Mouse (Mus musculus) kidney, adult 8-10 months (tissue): ENCODE measurements at regions not wholly inside any gene's neighbourhood (a gene's known extent, or its start where the extent isn't known, plus 50 kb on each side); places are given as distances from the start of the nearest gene placed in this dataset.

Source experiments
- DNase-seq, 2 experiments: peaks; one replicate each; pipeline ENCODE4 v3.0.0; 2022

DNA sequence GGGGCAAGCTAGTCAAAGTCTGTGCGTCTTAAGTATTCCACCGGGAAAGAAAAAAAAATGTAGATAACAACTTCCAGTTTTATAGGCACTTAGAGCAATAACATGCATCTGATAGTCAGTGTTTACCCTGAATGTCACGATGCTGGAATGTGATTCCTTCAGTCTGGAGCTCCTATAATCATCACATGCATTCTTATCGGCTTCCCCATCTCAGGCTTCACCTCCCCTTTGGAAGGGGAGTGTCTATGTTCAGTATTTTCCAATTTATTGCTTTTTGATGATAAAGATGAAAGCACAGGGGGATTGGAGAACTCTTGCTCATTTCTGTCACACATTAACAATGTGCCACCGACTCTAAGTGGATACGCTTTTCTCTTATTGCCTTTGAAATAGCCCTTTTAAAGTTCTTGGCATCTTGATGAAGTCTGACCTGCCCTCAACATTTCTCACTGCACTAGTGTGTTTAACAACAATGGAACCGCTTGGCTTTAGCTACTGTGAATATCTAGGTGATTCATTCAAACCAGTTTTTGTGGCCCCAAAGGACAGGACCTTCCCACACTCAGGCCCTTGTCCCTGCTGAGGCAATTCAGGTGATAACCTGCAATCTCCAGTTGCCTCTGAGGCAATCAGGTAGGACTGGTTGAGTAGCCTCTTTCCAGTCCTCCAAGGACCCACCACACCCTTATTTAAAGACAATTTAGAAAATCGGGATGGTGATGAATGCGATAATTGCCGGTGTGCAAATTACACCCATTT, 101.5 kb upstream of the Btg1 start:
- DNase-seq, result no peak

DNA sequence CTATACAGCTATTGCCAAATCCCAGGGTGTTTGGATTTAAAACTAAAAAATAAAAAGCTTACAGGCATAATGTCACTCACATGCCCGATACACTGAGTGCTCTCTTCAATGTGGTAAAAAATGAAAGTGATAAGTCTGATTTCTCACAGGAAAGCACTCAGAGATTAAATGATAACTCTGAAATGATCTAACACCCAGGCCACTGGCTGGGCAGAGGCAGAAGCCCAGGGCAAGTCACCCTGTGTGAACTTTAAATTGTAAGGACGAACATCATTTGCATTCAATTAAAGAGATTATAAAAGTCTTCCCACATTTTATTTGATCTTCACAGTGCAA, 100.9 kb upstream of the Btg1 start:
- DNase-seq, result no peak

DNA sequence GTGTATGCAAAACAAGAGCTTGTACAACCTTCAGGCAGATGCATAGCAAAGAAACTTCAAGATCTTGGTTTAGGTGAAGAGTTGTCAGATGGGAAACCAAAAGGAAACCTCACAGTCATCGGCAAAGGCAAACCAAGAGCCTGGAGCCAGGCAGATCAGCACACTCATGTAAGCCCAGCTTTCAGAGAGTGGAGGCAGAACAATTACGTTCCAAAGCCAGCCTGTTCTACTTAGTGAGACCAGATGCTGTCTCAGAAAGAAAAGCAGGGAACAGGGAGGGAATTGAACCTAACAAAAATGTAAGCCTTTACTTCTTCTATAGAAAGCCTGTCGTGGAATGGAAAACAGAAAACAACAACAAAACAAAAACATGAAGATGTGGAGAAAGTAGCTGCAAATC, 97.4 kb upstream of the Btg1 start:
- no peak for DNase-seq

- DNase-seq, result no peak
These were observed 95.6 kb upstream of the Btg1 start for GRCm38 (mm10) chr10:96520995-96521760.

DNA sequence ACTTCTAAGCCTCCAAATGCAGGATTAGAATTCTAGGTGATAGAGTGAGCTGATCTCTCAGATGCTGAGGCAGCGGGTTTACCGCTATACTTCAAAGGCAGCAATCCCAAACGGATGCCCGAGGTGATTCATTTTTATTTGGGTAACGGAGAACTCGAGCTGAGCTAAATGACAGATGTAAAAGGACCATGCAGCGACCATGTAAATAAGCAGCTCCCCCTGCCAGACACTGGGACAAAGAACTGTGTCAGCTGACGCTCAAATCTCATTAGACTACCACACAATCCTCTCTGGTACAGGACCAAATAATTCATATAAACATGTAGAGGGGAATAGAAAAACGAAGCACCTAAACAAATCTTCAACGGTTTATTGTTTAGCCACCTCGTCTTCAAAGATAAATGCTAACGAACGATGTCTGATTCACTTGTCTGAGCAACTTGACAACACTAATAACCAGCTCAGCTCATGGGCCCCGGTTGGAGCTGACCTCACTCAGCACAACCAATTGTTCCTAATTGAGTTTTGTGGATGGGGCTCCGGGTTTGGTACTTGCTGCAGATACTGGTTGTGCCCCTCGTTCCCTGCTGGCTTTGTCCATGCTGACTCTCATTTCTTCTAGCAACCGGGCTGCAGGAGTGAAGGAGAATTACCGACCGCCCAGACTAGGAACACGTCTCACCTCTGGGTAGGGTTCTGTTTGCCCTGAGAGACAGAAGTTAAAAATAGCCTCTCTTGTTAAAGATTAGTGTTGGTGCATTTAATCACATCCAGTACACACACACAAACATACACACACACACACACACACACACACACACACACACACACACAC, 92.6 kb upstream of the Btg1 start:
- DNase-seq, result no peak

- DNase-seq, result no peak
These were observed 88.9 kb upstream of the Btg1 start for GRCm38 (mm10) chr10:96527864-96528263.

GRCm38 (mm10) chr10:96534547-96535124, 82.2 kb upstream of the Btg1 start:
- no peak for DNase-seq

DNA sequence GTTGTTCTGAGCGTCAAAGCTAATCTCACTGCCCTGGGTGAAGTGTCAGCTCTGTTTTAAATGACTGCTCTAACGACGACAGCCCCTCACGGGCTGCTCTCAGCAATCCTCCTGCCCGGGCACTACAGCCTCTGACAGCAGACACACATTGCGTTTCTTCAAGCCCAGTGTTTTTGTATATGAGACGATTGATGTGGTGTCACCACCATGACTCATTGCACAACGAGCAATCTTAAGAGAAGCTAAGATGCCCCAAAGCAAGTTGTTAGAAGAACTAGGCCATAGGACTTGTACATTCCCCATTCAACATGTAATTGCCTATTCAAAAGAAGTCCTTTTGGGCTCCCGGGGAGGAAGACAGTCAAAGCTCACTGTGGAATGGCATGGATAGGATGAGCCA, 81.3 kb upstream of the Btg1 start:
- no peak for DNase-seq

GRCm38 (mm10) chr10:96540828-96541227, 76.0 kb upstream of the Btg1 start:
- DNase-seq, result no peak

DNA sequence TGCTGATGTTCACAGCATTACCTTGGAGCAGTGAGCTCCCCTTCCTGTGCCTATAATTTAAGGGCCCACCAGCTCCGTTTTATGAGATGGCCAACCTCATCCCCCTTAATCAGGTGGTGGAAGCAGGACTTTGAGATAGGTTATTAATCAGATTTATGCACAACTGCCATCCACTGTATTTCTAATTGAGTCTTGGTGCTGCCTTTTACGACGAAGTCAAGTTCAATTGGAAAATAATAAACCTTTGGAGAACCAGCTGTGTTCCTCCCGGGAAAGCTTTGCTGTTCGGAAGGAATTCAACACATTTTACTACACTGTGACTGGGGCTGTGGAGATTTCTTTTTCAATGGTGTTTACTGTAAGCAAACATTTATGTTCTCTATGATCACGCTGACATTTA, 71.5 kb upstream of the Btg1 start:
- DNase-seq, result no peak

- no peak for DNase-seq
These were observed 70.9 kb upstream of the Btg1 start for GRCm38 (mm10) chr10:96545761-96546388.

- no peak for DNase-seq
These were observed 67.2 kb upstream of the Btg1 start for GRCm38 (mm10) chr10:96549651-96550050.

GRCm38 (mm10) chr10:96550266-96550665, 66.5 kb upstream of the Btg1 start:
- DNase-seq, result no peak

DNA sequence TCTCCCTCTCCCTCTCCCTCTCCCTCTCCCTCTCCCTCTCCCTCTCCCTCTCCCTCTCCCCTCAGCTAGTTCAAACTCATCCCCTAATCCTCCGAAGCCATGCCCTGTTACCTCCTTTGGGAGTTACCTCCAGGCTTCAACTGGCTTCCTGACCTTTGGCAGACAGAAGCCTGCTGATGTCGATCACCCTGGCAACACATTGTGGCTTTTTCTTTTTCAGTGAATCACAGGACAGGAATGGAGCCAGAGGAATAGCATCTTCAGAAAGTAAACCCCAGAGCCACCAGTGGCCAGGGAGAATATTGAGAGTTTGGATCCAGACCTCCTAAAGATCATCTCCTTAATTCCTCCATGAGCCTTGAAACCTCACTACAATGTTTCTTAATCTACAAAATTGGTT, 59.5 kb upstream of the Btg1 start:
- no peak for DNase-seq

GRCm38 (mm10) chr10:96565343-96565742, 51.5 kb upstream of the Btg1 start:
- DNase-seq, result no peak
